Mouse (Mus musculus) hindbrain, embryonic 15.5 days (tissue): ENCODE measurements around the gene Prrc2b. TPM values are rescaled to one million over a fixed set of nuclear protein-coding genes. Genes with fewer than 3 reads are reported as not detected.

Source experiments
- ATAC-seq: fragments of 200-750 bp; cut with Nextera tagmentation; 2 replicates; pipeline ENCODE4 v1.8.0; 2017; ENCODE audit warnings: low read depth, moderate number of reproducible peaks, moderate TSS enrichment; ENCODE audit not compliant: low FRiP score
- H3K27ac ChIP-seq: fragments of 300-500 bp; sonication (generic); replicated peaks from 2 replicates; pipeline ENCODE4 v1.5.1; 2015; ENCODE audit warnings: mild to moderate bottlenecking, inconsistent platforms
- H3K27me3 ChIP-seq: fragments of 300-500 bp; sonication (generic); 2 replicates; pipeline ENCODE4 v1.6.1; 2015; ENCODE audit warnings: control low read depth, inconsistent platforms
- H3K36me3 ChIP-seq: fragments of 300-500 bp; sonication (generic); 2 replicates; pipeline ENCODE4 v1.6.1; 2015; ENCODE audit warnings: control low read depth, inconsistent platforms
- H3K4me1 ChIP-seq: fragments of 300-500 bp; sonication (generic); replicated peaks from 2 replicates; pipeline ENCODE4 v1.6.1; 2015; ENCODE audit warnings: control low read depth, inconsistent platforms
- H3K4me2 ChIP-seq: fragments of 300-500 bp; sonication (generic); 2 replicates; pipeline ENCODE4 v1.6.1; 2015; ENCODE audit warnings: moderate library complexity, mild to moderate bottlenecking, inconsistent platforms
- H3K4me3 ChIP-seq: fragments of 300-500 bp; sonication (generic); 2 replicates; pipeline ENCODE4 v1.5.1; 2015; ENCODE audit warnings: mild to moderate bottlenecking, inconsistent platforms
- H3K9ac ChIP-seq: fragments of 300-500 bp; sonication (generic); 2 replicates; pipeline ENCODE4 v1.6.1; 2015; ENCODE audit warnings: inconsistent platforms
- H3K9me3 ChIP-seq: fragments of 300-500 bp; sonication (generic); 2 replicates; pipeline ENCODE4 v1.6.1; 2016; ENCODE audit warnings: control low read depth, inconsistent platforms
- WGBS: fragments of 180-500 bp; shearing (Covaris S2); methylation state at CpG from one replicate; pipeline ENCODE4 v1.1.7; 2015; 5-methylcytosine and 5-hydroxymethylcytosine counted together
- polyA plus RNA-seq: library from polyadenylated mRNA; unstranded; fragments of >200 nt; fragmentation: Nextera tagmentation; extraction: Ambion mirVana; gene quantifications from 2 replicates; pipeline ENCODE4 v1.2.1, GENCODE M21; 2015

Gene Prrc2b
- polyA plus RNA-seq, 1 experiment from 2014 or later = 79.7 TPM

DNA sequence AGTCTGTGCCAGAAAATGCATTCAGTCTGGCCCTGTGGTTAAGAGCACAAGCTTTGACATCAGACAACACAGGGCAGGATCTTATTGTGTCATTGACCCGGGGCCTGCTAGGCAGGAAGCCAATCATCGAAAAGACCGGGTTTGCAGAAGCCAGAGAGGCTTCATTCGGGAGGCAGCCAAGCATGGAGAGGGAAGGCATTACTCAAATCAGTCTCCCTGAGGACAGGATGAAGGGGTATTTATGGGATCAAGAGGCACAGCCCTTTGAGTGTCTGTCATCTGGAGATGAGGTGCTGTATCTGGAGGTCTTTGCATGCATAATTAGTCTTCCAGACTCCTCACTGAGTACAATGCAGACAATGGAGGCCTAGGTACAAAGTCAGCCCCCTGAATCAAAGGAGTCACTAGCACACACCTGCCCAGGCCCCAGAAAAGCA, 10.4 kb upstream of the Prrc2b start:
- Histone ChIP-seq H3K4me3 (no peak overlapping the region), H3K9ac (no peak overlapping the region), H3K36me3 (no peaks in the 10 kb centered on the region), H3K27me3 (no peaks in the 10 kb centered on the region), H3K9me3 (no peaks in the 10 kb centered on the region), H3K4me1 (peaks cover 6% of the 10 kb centered on the region), H3K4me2 (no peak overlapping the region), H3K27ac (no peak overlapping the region)
- WGBS = 17% methylated on average over 4 of the region's 4 CpGs
- ATAC-seq = no peak

DNA sequence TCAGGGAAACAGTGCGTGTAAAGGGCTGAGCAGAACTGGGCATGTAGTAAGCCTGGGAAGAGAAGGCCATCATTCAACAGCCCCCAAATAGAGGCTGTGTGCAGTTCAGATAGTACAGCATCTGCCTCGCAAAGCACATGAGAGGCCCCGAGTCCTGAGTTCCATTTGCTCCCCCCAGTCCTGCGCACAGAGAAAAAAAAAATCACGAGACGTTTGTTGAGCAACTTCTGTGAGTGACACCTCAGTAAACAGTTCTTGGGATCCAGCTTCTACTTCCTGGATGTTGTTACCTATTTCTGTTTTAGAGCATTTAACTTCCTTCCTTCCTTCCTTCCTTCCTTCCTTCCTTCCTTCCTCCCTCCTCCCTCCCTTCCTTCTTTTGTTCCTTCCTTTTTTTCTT, 9.3 kb upstream of the Prrc2b start:
- WGBS = 81% methylated on average over 6 of the region's 6 CpGs
- Histone ChIP-seq H3K27ac (no peak overlapping the region), H3K36me3 (no peaks in the 10 kb centered on the region), H3K27me3 (no peaks in the 10 kb centered on the region), H3K4me1 (peaks cover 6% of the 10 kb centered on the region), H3K4me3 (no peak overlapping the region), H3K9ac (no peak overlapping the region), H3K4me2 (no peak overlapping the region), H3K9me3 (no peaks in the 10 kb centered on the region)
- no peak for ATAC-seq

DNA sequence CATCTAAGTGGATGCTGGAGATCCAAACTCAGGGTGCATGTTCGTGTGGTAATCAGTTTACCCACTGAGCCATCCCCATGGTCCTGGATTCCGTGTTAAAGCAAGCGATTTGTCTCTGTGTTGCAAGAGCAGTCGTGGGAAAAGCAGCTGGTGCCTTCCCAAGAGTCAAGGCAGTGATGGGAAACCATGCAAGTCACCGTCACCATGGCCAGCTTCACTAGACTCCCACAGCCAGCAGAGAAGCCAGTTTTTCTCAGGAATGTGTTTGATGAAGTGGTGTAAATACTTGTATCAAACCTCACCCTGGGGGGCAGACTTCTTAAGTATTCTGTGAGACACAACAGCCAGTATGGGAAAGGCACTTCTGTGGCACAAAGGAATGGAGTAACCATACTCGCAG, 8.5 kb upstream of the Prrc2b start:
- WGBS = 65% methylated on average over 6 of the region's 6 CpGs
- H3K9me3 ChIP-seq = no peaks in the 10 kb centered on the region
- no peak overlapping the region for H3K4me3 ChIP-seq
- H3K27me3 ChIP-seq = no peaks in the 10 kb centered on the region
- ATAC-seq = no peak
- H3K36me3 ChIP-seq = no peaks in the 10 kb centered on the region
- H3K4me1 ChIP-seq = peaks cover 1% of the 10 kb centered on the region
- no peak overlapping the region for H3K9ac ChIP-seq
- H3K4me2 ChIP-seq = no peak overlapping the region
- H3K27ac ChIP-seq = no peak overlapping the region

DNA sequence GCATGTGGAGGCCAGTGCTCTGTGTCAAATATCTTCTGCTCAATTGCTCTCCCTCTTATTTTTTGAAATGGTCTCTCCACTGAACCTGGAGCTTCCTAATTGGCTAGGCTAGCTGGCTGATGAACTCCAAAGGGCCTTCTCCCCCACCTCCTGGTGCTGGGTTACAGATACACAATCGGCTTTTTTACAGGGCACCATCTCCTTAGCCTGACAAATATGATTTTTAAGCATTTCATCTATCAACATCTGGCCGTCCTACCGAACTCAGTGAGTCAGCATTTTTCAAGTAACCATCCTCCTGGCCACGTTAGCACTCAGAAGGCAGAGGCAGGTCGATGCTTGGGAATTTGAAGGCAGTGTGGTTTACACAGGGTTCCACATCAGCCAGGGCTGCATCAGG, 6.2 kb upstream of the Prrc2b start:
- H3K27ac ChIP-seq = no peak overlapping the region
- WGBS = 84% methylated on average over 5 of the region's 5 CpGs
- no peak for ATAC-seq
- H3K9ac ChIP-seq = no peak overlapping the region
- H3K9me3 ChIP-seq = no peaks in the 10 kb centered on the region
- no peak overlapping the region for H3K4me2 ChIP-seq
- no peaks in the 10 kb centered on the region for H3K4me1 ChIP-seq
- no peak overlapping the region for H3K4me3 ChIP-seq
- H3K27me3 ChIP-seq = no peaks in the 10 kb centered on the region
- H3K36me3 ChIP-seq = no peaks in the 10 kb centered on the region

DNA sequence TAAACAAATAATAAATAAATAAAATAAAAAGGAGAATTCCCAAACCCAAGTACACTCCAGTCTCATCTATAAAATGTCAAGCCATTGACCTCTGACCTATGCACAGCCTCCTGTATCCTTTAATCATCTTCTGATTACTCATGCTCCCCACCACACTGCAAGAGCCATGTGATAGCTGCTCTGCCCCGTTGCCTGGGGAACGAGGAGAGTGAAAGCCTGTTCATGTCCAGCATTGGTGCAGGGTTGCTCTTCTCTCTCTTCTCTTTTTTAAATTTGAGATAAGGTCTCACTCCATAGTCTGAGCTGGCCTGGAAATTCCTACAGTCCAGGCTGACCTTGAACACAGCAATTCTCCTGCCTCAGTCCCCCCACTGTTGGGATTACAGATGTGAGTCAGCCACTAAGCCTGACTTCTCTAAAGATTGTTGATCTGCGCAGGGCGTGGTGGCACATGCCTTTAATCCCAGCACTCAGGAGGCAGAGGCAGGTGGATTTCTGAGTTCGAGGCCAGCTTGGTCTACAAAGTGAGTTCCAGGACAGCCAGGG, 4.2 kb upstream of the Prrc2b start:
- H3K9me3 ChIP-seq = no peaks in the 10 kb centered on the region
- no peak overlapping the region for H3K4me3 ChIP-seq
- H3K9ac ChIP-seq = no peak overlapping the region
- WGBS = 66% methylated on average over 5 of the region's 5 CpGs
- no peaks in the 10 kb centered on the region for H3K36me3 ChIP-seq
- no peak overlapping the region for H3K27ac ChIP-seq
- ATAC-seq = no peak
- no peaks in the 10 kb centered on the region for H3K27me3 ChIP-seq
- H3K4me1 ChIP-seq = peaks cover 8% of the 10 kb centered on the region
- H3K4me2 ChIP-seq = no peak overlapping the region

DNA sequence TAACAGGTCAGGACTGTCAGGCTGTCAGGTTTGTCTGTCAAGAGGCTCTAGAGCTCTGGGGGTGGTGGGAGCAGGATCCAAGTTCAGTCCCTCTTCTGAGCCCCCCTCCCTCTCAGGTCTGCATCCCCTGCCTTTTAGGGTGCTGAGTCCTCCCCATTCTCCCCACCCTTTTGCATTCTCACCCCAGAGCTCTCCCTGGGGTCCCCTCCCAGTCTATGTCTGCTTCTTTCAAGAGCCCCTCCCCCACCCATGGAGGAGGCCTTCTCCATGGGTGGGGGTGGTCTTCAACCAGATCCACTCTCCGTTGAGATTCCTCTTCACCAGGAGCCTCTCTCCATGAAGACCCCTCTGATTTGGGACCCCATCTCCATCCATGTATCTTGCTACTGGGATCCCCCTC, 747 bp upstream of the Prrc2b start:
- Histone ChIP-seq H3K4me1 (peaks cover 39% of the 10 kb centered on the region), H3K27ac (peak overlapping the region; percentile 99), H3K27me3 (no peaks in the 10 kb centered on the region), H3K4me2 (peak overlapping the region; percentile 82), H3K4me3 (peak overlapping the region; percentile 86), H3K9ac (peak overlapping the region; percentile 95; the same call in 1 of the 2 replicates), H3K9me3 (no peaks in the 10 kb centered on the region), H3K36me3 (no peaks in the 10 kb centered on the region)
- 24% methylated on average over 1 of the region's 1 CpGs for WGBS
- ATAC-seq = peak; percentile 0; the same call in 1 of the 2 replicates

DNA sequence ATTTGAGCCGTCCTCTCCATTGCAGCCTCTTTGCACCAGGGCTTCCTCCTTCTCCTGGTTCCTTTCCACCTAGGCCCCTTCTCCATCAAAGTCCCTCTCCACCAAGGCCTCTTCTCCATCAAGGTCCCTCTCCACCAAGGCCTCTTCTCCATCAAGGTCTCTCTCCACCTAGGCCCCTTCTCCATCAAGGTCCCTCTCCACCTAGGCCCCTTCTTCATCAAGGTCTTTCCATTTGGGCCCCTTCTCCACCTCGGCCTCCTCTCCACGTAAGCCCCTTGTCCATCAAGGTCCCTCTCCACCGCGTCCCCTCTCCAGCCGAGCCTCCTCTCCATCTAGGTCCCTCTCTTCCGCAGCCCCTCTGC, 339 bp upstream of the Prrc2b start:
- Histone ChIP-seq H3K36me3 (no peaks in the 10 kb centered on the region), H3K9me3 (no peaks in the 10 kb centered on the region), H3K9ac (peak overlapping the region; percentile 95), H3K27ac (peak overlapping the region; percentile 99), H3K4me1 (peaks cover 43% of the 10 kb centered on the region), H3K4me2 (peak overlapping the region; percentile 82), H3K4me3 (peak overlapping the region; percentile 86), H3K27me3 (no peaks in the 10 kb centered on the region)
- WGBS = 5% methylated on average over 7 of the region's 7 CpGs
- peak; percentile 71 for ATAC-seq

DNA sequence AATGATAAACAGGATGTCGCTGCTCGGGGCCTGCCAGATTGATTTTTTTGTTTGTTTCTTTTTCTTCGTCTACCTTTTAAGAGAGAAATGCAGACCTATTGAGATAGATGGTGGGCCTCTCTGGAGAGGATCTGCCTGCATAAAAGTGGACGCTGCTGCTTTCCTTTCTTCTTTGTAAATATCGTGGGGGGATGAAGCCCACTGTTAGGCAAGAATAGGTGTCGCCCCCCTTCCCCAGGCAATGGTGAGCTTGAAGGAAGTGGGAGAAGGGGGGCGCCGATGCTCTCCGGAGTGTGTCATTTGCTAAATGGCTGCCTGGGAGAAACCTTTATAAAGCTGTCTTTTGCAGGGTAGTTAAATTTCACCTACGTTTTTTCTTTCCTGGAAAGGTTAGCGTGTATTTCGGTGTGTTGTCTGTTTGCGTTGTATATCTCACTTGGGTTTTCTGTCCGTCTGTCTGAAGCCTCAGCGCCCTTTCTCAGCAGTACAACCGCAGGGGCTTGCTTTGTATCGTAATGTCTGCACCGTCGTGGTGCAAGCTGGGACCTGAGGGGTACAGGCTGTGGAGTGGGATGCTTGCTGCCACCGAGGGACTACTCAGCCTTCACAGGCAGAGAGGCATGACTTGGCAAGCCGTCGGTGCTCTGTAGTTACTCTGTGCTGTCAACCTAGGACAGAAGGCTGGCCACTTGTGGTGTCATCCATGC, 931 bp downstream of the Prrc2b start:
- Histone ChIP-seq H3K4me1 (peaks cover 55% of the 10 kb centered on the region), H3K27me3 (no peaks in the 10 kb centered on the region), H3K9ac (peak overlapping the region; percentile 95), H3K9me3 (no peaks in the 10 kb centered on the region), H3K4me2 (peak overlapping the region; percentile 82), H3K4me3 (peak overlapping the region; percentile 86), H3K36me3 (no peaks in the 10 kb centered on the region), H3K27ac (peak overlapping the region; percentile 99)
- WGBS = under 1% methylated on average over 22 of the region's 22 CpGs
- ATAC-seq = 0 out of 2 replicates have a peak, but pooled peaks have one; percentile 33

DNA sequence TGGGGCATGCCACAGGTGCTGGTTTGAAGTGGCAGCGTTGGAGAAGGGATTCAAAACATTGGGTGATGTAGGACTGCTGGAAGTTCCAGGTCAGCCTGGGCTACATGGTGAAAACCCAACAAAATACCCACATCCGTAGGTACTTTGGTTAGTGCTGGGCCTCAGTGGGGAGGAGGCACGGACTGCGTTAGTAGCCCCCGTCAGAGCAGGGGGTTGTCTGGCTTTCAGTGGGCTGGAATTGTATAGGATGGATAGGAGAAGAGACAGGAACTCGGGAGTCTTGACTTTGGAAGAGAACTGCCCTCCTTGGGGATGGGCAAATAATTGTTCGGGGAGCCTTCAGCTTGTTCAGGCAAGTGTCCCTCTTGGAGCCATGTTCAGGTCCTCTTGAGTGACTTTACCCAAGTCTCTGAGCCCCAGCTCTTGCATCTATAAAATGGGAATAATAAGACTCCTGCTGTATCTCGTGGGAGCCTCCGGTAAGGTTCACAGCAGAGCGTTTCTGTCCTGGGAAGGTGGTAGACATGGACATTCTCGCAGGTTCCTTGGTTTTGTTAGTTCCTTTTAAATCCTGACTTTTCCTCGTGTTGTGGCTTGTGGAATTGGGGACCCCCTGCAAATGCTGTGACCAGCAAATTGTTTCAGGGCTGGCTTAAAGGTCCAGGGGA, 1.6 kb downstream of the Prrc2b start:
- Histone ChIP-seq H3K4me1 (peaks cover 62% of the 10 kb centered on the region), H3K4me2 (peak overlapping the region; percentile 82), H3K36me3 (no peaks in the 10 kb centered on the region), H3K9ac (peak overlapping the region; percentile 95), H3K27me3 (no peaks in the 10 kb centered on the region), H3K9me3 (no peaks in the 10 kb centered on the region), H3K4me3 (peak overlapping the region; percentile 86), H3K27ac (peak overlapping the region; percentile 99)
- 0 out of 2 replicates have a peak, but pooled peaks have one; percentile 0 for ATAC-seq
- 12% methylated on average over 12 of the region's 12 CpGs for WGBS

DNA sequence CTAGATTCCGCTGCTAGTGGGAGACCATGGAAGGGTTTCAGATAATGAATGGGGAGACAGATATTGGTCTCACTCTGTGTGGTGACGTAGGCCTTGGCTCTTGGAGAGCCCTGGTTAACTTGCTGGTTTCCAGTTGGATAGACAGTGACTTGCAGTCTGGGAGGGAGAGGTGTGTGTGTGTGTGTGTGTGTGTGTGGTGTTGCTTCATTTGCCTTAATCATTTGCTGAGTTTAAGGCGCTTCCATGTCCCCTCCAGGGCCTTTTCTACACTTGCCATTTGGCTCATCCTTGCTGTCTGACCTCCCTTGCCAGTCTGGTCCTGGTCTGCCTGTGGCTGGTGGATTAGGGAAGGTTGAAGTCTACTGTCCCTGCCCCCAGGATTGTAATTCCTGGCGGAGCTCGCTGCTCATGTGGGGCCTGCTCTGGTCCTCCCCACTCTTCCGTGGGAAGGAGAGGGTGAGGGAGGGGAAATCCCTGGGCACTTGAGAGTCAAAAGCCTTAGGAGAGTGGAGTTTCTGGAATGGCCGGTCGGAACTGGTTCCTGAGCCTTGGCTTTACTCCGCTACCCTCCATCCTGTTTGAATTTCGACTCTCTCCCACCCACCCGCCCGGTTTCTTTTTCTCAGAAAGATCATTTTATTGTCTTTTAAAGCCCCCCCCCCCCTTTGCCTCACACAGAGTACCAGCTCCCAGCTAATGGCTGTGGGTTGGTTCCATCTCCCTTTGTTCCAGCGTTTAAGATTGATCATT, 2.3 kb downstream of the Prrc2b start:
- Histone ChIP-seq H3K27ac (peak overlapping the region; percentile 99), H3K27me3 (no peaks in the 10 kb centered on the region), H3K36me3 (no peaks in the 10 kb centered on the region), H3K4me1 (peaks cover 68% of the 10 kb centered on the region), H3K9ac (peak overlapping the region; percentile 95), H3K9me3 (no peaks in the 10 kb centered on the region), H3K4me3 (peak overlapping the region; percentile 86), H3K4me2 (peak overlapping the region; percentile 82)
- WGBS = 2% methylated on average over 13 of the region's 13 CpGs
- ATAC-seq = no peak

DNA sequence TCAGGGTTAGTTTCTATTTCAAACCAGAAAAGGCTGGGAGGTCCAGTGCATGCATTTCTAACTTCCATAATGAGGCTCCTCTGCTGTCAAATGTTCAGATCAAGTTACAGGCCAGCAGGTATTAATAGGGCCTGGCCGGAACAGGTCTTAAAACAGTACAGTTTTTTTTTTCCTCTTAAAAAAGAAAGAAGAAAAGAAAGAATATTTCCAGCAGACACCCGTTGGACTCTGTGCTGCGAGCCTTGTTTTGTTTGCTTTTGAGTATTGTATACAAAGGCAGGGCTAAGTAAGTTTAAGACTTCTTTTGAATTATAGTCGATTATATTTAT, 2.9 kb downstream of the Prrc2b start:
- Histone ChIP-seq H3K9me3 (no peaks in the 10 kb centered on the region), H3K9ac (peak overlapping the region; percentile 95), H3K4me3 (peak overlapping the region; percentile 86), H3K27me3 (no peaks in the 10 kb centered on the region), H3K27ac (peak overlapping the region; percentile 99), H3K4me2 (peak overlapping the region; percentile 82), H3K36me3 (no peaks in the 10 kb centered on the region), H3K4me1 (peaks cover 73% of the 10 kb centered on the region)
- 14% methylated on average over 4 of the region's 4 CpGs for WGBS
- no peak for ATAC-seq
